Mouse (Mus musculus) erythroblast, embryonic 14.5 days (primary cell): Measurements from ENCODE around the gene Rasgef1a. TPM values are rescaled to one million over a fixed set of nuclear protein-coding genes. Genes with fewer than 3 reads are reported as not detected.

ENCODE experiments used
- H3K27me3 ChIP-seq: 2 replicates; pipeline ENCODE4 v1.6.1; 2012; ENCODE audit warnings: inconsistent platforms; ENCODE audit not compliant: control insufficient read depth
- H3K36me3 ChIP-seq: 2 replicates; pipeline ENCODE4 v1.6.1; 2012; ENCODE audit warnings: mild to moderate bottlenecking, inconsistent platforms; ENCODE audit not compliant: control insufficient read depth
- H3K4me1 ChIP-seq: 2 replicates; pipeline ENCODE4 v1.6.1; 2012; ENCODE audit warnings: inconsistent platforms; ENCODE audit not compliant: control insufficient read depth
- H3K4me3 ChIP-seq: replicated peaks from 2 replicates; pipeline ENCODE3; 2012; ENCODE audit warnings: moderate library complexity, mild to moderate bottlenecking, inconsistent platforms
- H3K9me3 ChIP-seq: 2 replicates; pipeline ENCODE4 v1.6.1; 2012; ENCODE audit warnings: low read length, inconsistent platforms, mixed read lengths; ENCODE audit not compliant: control insufficient read depth
- GATA1 ChIP-seq: IDR thresholded peaks from 2 replicates; pipeline ENCODE4 v1.6.1; 2012; ENCODE audit warnings: low read length, inconsistent platforms, mixed read lengths
- TAL1 ChIP-seq: IDR thresholded peaks from 3 replicates; pipeline ENCODE4 v1.6.1; 2012; ENCODE audit warnings: low read length, inconsistent platforms, mixed read lengths
- polyA plus RNA-seq: library from polyadenylated mRNA; stranded (reverse); fragments of >175 nt; gene quantifications from 2 replicates; pipeline ENCODE4 v1.2.3, GENCODE M21; 2012

The Rasgef1a gene
- polyA plus RNA-seq, 1 experiment: not detected

- Histone ChIP-seq H3K4me1 (no peaks in the 10 kb centered on the region), H3K27me3 (peaks cover 21% of the 10 kb centered on the region), H3K4me3 (no peak overlapping the region), H3K36me3 (no peaks in the 10 kb centered on the region), H3K9me3 (no peaks in the 10 kb centered on the region)
- TF ChIP-seq GATA1: no peak
- no peak for TF ChIP-seq TAL1
Observed at GRCm38 (mm10) chr6:118015971-118016370, 4.7 kb downstream of the Rasgef1a start.

DNA sequence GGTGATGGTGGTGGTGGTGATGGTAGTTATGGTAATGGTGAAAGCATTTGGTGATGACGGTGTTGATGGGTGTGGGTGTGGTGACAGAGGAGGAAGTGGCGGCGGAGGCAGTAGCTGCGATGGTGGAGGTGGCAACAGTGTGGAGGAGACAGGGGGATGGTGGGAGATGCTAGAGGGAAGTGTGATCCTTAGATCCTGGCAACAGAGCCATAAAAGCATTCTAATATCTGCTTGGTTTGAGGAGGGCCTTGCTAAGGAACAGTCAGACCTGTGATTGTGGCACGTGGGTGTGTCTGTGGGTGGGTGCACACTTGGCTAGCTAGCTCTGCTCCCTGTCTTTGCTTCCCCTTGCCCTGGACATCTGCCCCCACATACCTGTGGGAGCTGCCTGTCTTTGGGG is 7.4 kb downstream of the Rasgef1a start:
- Histone ChIP-seq H3K4me3 (no peak overlapping the region), H3K27me3 (no peaks in the 10 kb centered on the region), H3K4me1 (no peaks in the 10 kb centered on the region), H3K9me3 (no peaks in the 10 kb centered on the region), H3K36me3 (no peaks in the 10 kb centered on the region)
- no peak for TF ChIP-seq GATA1
- no peak for TF ChIP-seq TAL1

- Histone ChIP-seq H3K36me3 (no peaks in the 10 kb centered on the region), H3K27me3 (no peaks in the 10 kb centered on the region), H3K9me3 (no peaks in the 10 kb centered on the region), H3K4me1 (no peaks in the 10 kb centered on the region), H3K4me3 (no peak overlapping the region)
- TF ChIP-seq GATA1 (no peak), TAL1 (no peak)
Observed at GRCm38 (mm10) chr6:118019569-118019968, 8.3 kb downstream of the Rasgef1a start.

DNA sequence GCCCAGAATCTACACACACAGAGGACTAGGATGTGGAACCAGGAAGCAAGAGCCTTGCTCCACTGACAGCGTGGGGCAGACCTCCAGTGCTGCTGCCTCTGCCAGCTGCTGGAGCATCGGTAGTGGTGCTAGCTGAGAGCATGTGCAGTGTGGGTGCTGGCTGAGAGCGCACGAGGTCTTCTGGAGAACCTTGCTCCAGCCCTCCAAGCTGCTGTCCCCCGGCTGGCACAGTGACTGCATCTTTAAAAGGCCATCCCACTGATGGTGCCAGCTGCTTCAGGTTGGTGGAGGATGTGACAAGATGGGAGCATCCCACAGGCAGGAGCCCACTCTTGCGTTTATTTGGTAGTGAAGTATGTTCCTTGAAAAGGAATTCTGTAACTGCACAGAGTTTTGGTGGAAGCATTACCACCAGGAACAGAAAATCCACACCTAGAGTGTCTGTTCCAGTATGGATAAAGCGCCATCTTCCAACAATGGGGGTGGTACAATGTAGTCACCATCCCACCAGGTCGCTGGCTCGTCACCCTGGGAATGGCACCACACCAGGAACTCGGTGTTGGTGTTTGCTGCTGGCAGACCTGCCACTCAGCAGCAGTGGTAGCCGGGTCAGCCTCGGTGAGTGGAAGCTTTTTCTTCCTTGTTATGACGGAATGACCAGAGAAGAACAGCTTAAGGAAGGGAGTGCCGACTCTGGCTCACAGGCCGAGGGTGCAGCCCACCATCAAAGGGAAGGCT is 11.8 kb downstream of the Rasgef1a start:
- TF ChIP-seq TAL1: no peak
- no peak for TF ChIP-seq GATA1

DNA sequence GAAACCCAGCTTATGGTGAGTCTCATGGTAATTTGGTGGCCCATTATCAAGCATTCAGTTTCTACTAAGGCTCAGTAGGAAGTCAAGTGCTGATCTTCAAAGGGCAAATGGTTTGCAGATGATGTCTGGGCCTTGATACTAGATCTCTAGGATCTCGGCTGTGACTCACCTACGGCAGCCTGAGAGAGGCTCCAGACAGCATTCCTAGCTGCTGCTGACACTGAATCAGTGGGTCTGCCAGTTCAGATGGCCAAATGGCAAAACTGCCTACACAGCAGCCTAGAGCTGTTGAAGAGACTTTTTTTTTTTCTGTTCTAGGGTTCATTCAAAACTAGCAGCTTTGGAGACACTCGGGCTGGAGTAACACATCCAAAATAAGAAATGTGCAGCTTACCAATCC is 15.8 kb downstream of the Rasgef1a start:
- Histone ChIP-seq H3K4me3 (no peak overlapping the region), H3K36me3 (no peaks in the 10 kb centered on the region), H3K27me3 (no peaks in the 10 kb centered on the region), H3K9me3 (no peaks in the 10 kb centered on the region), H3K4me1 (no peaks in the 10 kb centered on the region)
- TF ChIP-seq TAL1: no peak

More for the DNA sequence above, 11.8 kb downstream of the Rasgef1a start:
- no peaks in the 10 kb centered on the region for H3K9me3 ChIP-seq
- H3K4me3 ChIP-seq: no peak overlapping the region
- H3K36me3 ChIP-seq: no peaks in the 10 kb centered on the region
- no peaks in the 10 kb centered on the region for H3K27me3 ChIP-seq
- H3K4me1 ChIP-seq: no peaks in the 10 kb centered on the region

DNA sequence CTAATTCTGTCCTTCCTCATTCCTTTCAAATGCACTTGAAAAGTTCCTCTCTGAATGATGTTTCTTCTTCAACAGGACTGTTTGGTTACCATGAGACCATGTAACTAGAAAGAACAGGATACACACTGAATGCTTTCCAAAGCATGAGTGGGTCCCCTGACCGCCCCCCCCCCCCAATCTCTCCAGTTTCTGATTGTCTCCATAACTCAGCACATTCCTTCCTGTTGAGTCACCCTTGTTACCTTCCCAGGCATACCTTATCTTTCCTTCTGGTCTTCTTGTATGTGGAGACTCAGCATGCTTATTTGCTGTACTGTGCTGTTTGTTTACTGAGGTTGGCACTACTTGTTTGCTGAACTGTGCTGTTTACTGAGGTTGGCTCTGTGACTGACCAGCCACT is 20.2 kb downstream of the Rasgef1a start:
- Histone ChIP-seq H3K36me3 (no peaks in the 10 kb centered on the region), H3K27me3 (no peaks in the 10 kb centered on the region), H3K4me3 (no peak overlapping the region), H3K9me3 (no peaks in the 10 kb centered on the region), H3K4me1 (no peaks in the 10 kb centered on the region)
- no peak for TF ChIP-seq TAL1
- no peak for TF ChIP-seq GATA1

DNA sequence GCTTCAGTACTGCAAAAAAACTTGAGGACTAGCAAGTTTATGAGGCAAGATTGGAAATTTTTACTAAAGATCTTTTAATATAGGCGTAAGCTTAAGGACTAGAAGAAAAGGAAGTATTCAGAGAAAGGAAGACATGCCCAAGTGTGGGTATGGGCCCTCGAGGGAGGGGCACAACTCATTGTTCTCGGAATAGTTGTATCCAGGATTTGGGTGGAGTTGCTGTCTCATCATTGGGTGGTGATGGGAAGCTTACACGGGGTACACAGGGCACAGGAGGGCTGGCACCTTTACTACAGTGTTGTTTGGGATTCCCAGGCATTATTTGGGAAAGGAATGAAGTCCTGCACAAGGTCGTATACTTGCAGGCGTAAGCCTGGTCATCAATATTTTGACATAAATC is 24.4 kb downstream of the Rasgef1a start:
- H3K36me3 ChIP-seq: no peaks in the 10 kb centered on the region
- TF ChIP-seq TAL1 (no peak), GATA1 (no peak)
- H3K9me3 ChIP-seq: no peaks in the 10 kb centered on the region
- no peaks in the 10 kb centered on the region for H3K27me3 ChIP-seq
- H3K4me1 ChIP-seq: no peaks in the 10 kb centered on the region
- H3K4me3 ChIP-seq: no peak overlapping the region

GRCm38 (mm10) chr6:118036118-118036805 is 25.0 kb downstream of the Rasgef1a start:
- TF ChIP-seq GATA1 (no peak), TAL1 (no peak)
- Histone ChIP-seq H3K4me3 (no peak overlapping the region), H3K36me3 (no peaks in the 10 kb centered on the region), H3K9me3 (no peaks in the 10 kb centered on the region), H3K27me3 (no peaks in the 10 kb centered on the region), H3K4me1 (no peaks in the 10 kb centered on the region)

GRCm38 (mm10) chr6:118036866-118037265 is 25.6 kb downstream of the Rasgef1a start:
- no peak overlapping the region for H3K4me3 ChIP-seq

More at GRCm38 (mm10) chr6:118036866-118037265, 25.6 kb downstream of the Rasgef1a start:
- TF ChIP-seq TAL1: no peak
- no peak for TF ChIP-seq GATA1
- H3K27me3 ChIP-seq: no peaks in the 10 kb centered on the region
- no peaks in the 10 kb centered on the region for H3K36me3 ChIP-seq
- no peaks in the 10 kb centered on the region for H3K9me3 ChIP-seq
- H3K4me1 ChIP-seq: no peaks in the 10 kb centered on the region
